Mouse (Mus musculus): ENCODE measurements at regions not wholly inside any gene's neighbourhood (a gene's known extent, or its start where the extent isn't known, plus 50 kb on each side); places are given as distances from the start of the nearest gene placed in this dataset.

GRCm38 (mm10) chr7:83056101-83056935 lies 189.2 kb downstream of the Mex3b start:
- Histone ChIP-seq H3K4me2 (ENCODE audit: low read depth, severe bottlenecking) (no peak overlapping the region), H3K27me3 (ENCODE audit: control insufficient read depth, insufficient read depth, low read length) (no peaks in the 10 kb centered on the region), H3K9ac (ENCODE audit: low read length) (no peak overlapping the region), H3K4me3 (ENCODE audit: low read depth, low read length) (no peak overlapping the region), H3K4me1 (ENCODE audit: control insufficient read depth, insufficient read depth, low read length) (peaks cover 2% of the 10 kb centered on the region; the same call in 1 of the 2 replicates), H3K9me3 (ENCODE audit: control insufficient read depth, low read length) (no peaks in the 10 kb centered on the region), H3K36me3 (ENCODE audit: control insufficient read depth, insufficient read depth, low read length) (no peaks in the 10 kb centered on the region), H3K27ac (replicated peaks; ENCODE audit: low read depth, low read length) (no peak overlapping the region)
- 86% methylated on average over 13 of the region's 13 CpGs for WGBS
- no peak for DNase-seq (ENCODE audit: low spot score)
- ATAC-seq (ENCODE audit: insufficient number of reproducible peaks, low FRiP score, low TSS enrichment, low read depth), result no peak

GRCm38 (mm10) chr7:83060318-83060717 lies 193.2 kb downstream of the Mex3b start:
- WGBS, result 17% methylated on average over 3 of the region's 3 CpGs
- H3K27me3 ChIP-seq (ENCODE audit: control insufficient read depth, insufficient read depth, low read length), result no peaks in the 10 kb centered on the region
- no peak overlapping the region for H3K9ac ChIP-seq (ENCODE audit: low read length)
- H3K4me2 ChIP-seq (ENCODE audit: low read depth, severe bottlenecking), result no peak overlapping the region
- H3K4me1 ChIP-seq (ENCODE audit: control insufficient read depth, insufficient read depth, low read length), result peaks cover 10% of the 10 kb centered on the region; the same call in 1 of the 2 replicates
- peak overlapping the region; percentile 88 for H3K27ac ChIP-seq (replicated peaks; ENCODE audit: low read depth, low read length)
- ATAC-seq (ENCODE audit: insufficient number of reproducible peaks, low FRiP score, low TSS enrichment, low read depth), result 0 out of 2 replicates have a peak, but pooled peaks have one; percentile 20
- H3K4me3 ChIP-seq (ENCODE audit: low read depth, low read length), result no peak overlapping the region
- H3K9me3 ChIP-seq (ENCODE audit: control insufficient read depth, low read length), result no peaks in the 10 kb centered on the region
- no peaks in the 10 kb centered on the region for H3K36me3 ChIP-seq (ENCODE audit: control insufficient read depth, insufficient read depth, low read length)
- no peak for DNase-seq (ENCODE audit: low spot score)

- Histone ChIP-seq H3K4me2 (ENCODE audit: low read depth, severe bottlenecking) (no peak overlapping the region), H3K27me3 (ENCODE audit: control insufficient read depth, insufficient read depth, low read length) (no peaks in the 10 kb centered on the region), H3K4me1 (ENCODE audit: control insufficient read depth, insufficient read depth, low read length) (peaks cover 10% of the 10 kb centered on the region; the same call in 1 of the 2 replicates), H3K9ac (ENCODE audit: low read length) (no peak overlapping the region), H3K9me3 (ENCODE audit: control insufficient read depth, low read length) (no peaks in the 10 kb centered on the region), H3K27ac (replicated peaks; ENCODE audit: low read depth, low read length) (peak overlapping the region; percentile 88), H3K36me3 (ENCODE audit: control insufficient read depth, insufficient read depth, low read length) (no peaks in the 10 kb centered on the region), H3K4me3 (ENCODE audit: low read depth, low read length) (no peak overlapping the region)
- DNase-seq (ENCODE audit: low spot score), result peak; percentile 81
- ATAC-seq (ENCODE audit: insufficient number of reproducible peaks, low FRiP score, low TSS enrichment, low read depth), result peak; percentile 95
- WGBS, result 10% methylated on average over 5 of the region's 5 CpGs
Observed at GRCm38 (mm10) chr7:83060733-83061132, 193.6 kb downstream of the Mex3b start.

- WGBS, result 40% methylated on average over 7 of the region's 7 CpGs
- no peak overlapping the region for H3K4me2 ChIP-seq (ENCODE audit: low read depth, severe bottlenecking)
- H3K9ac ChIP-seq (ENCODE audit: low read length), result no peak overlapping the region
- no peaks in the 10 kb centered on the region for H3K9me3 ChIP-seq (ENCODE audit: control insufficient read depth, low read length)
- ATAC-seq (ENCODE audit: insufficient number of reproducible peaks, low FRiP score, low TSS enrichment, low read depth) (peak; percentile 79), DNase-seq (ENCODE audit: low spot score) (no peak)
- peak overlapping the region; percentile 88 for H3K27ac ChIP-seq (replicated peaks; ENCODE audit: low read depth, low read length)
- peaks cover 10% of the 10 kb centered on the region; the same call in 1 of the 2 replicates for H3K4me1 ChIP-seq (ENCODE audit: control insufficient read depth, insufficient read depth, low read length)
- no peaks in the 10 kb centered on the region for H3K27me3 ChIP-seq (ENCODE audit: control insufficient read depth, insufficient read depth, low read length)
- H3K36me3 ChIP-seq (ENCODE audit: control insufficient read depth, insufficient read depth, low read length), result no peaks in the 10 kb centered on the region
- no peak overlapping the region for H3K4me3 ChIP-seq (ENCODE audit: low read depth, low read length)
Observed at GRCm38 (mm10) chr7:83061197-83061893, 194.2 kb downstream of the Mex3b start.

- no peak for DNase-seq (ENCODE audit: low spot score)
- H3K4me1 ChIP-seq (ENCODE audit: control insufficient read depth, insufficient read depth, low read length), result peaks cover 10% of the 10 kb centered on the region; the same call in 1 of the 2 replicates
- H3K27me3 ChIP-seq (ENCODE audit: control insufficient read depth, insufficient read depth, low read length), result no peaks in the 10 kb centered on the region
- no peaks in the 10 kb centered on the region for H3K36me3 ChIP-seq (ENCODE audit: control insufficient read depth, insufficient read depth, low read length)
- ATAC-seq (ENCODE audit: insufficient number of reproducible peaks, low FRiP score, low TSS enrichment, low read depth), result no peak
- H3K9me3 ChIP-seq (ENCODE audit: control insufficient read depth, low read length), result no peaks in the 10 kb centered on the region
- H3K27ac ChIP-seq (replicated peaks; ENCODE audit: low read depth, low read length), result peak overlapping the region; percentile 88
- H3K4me2 ChIP-seq (ENCODE audit: low read depth, severe bottlenecking), result no peak overlapping the region
- H3K9ac ChIP-seq (ENCODE audit: low read length), result no peak overlapping the region
- 86% methylated on average over 6 of the region's 6 CpGs for WGBS
- H3K4me3 ChIP-seq (ENCODE audit: low read depth, low read length), result no peak overlapping the region
Observed at GRCm38 (mm10) chr7:83061894-83062477, 194.9 kb downstream of the Mex3b start.

GRCm38 (mm10) chr7:83063559-83063958 lies 196.4 kb downstream of the Mex3b start:
- H3K4me2 ChIP-seq (ENCODE audit: low read depth, severe bottlenecking), result no peak overlapping the region
- no peaks in the 10 kb centered on the region for H3K27me3 ChIP-seq (ENCODE audit: control insufficient read depth, insufficient read depth, low read length)
- WGBS, result 94% methylated on average over 3 of the region's 3 CpGs
- H3K27ac ChIP-seq (replicated peaks; ENCODE audit: low read depth, low read length), result no peak overlapping the region
- H3K4me3 ChIP-seq (ENCODE audit: low read depth, low read length), result no peak overlapping the region
- no peak overlapping the region for H3K9ac ChIP-seq (ENCODE audit: low read length)
- no peaks in the 10 kb centered on the region for H3K36me3 ChIP-seq (ENCODE audit: control insufficient read depth, insufficient read depth, low read length)
- DNase-seq (ENCODE audit: low spot score), result no peak
- no peaks in the 10 kb centered on the region for H3K9me3 ChIP-seq (ENCODE audit: control insufficient read depth, low read length)
- peaks cover 10% of the 10 kb centered on the region; the same call in 1 of the 2 replicates for H3K4me1 ChIP-seq (ENCODE audit: control insufficient read depth, insufficient read depth, low read length)
- no peak for ATAC-seq (ENCODE audit: insufficient number of reproducible peaks, low FRiP score, low TSS enrichment, low read depth)

- H3K4me1 ChIP-seq (ENCODE audit: control insufficient read depth, insufficient read depth, low read length), result peaks cover 8% of the 10 kb centered on the region; the same call in 1 of the 2 replicates
- no peaks in the 10 kb centered on the region for H3K9me3 ChIP-seq (ENCODE audit: control insufficient read depth, low read length)
- ATAC-seq (ENCODE audit: insufficient number of reproducible peaks, low FRiP score, low TSS enrichment, low read depth) (no peak), DNase-seq (ENCODE audit: low spot score) (no peak)
- H3K27me3 ChIP-seq (ENCODE audit: control insufficient read depth, insufficient read depth, low read length), result no peaks in the 10 kb centered on the region
- H3K4me2 ChIP-seq (ENCODE audit: low read depth, severe bottlenecking), result no peak overlapping the region
- no peaks in the 10 kb centered on the region for H3K36me3 ChIP-seq (ENCODE audit: control insufficient read depth, insufficient read depth, low read length)
- no peak overlapping the region for H3K4me3 ChIP-seq (ENCODE audit: low read depth, low read length)
- H3K27ac ChIP-seq (replicated peaks; ENCODE audit: low read depth, low read length), result no peak overlapping the region
- H3K9ac ChIP-seq (ENCODE audit: low read length), result no peak overlapping the region
- 86% methylated on average over 3 of the region's 3 CpGs for WGBS
Observed at GRCm38 (mm10) chr7:83065341-83065740, 198.2 kb downstream of the Mex3b start.

- no peaks in the 10 kb centered on the region for H3K27me3 ChIP-seq (ENCODE audit: control insufficient read depth, insufficient read depth, low read length)
- no peak overlapping the region for H3K9ac ChIP-seq (ENCODE audit: low read length)
- H3K36me3 ChIP-seq (ENCODE audit: control insufficient read depth, insufficient read depth, low read length), result no peaks in the 10 kb centered on the region
- no peak overlapping the region for H3K27ac ChIP-seq (replicated peaks; ENCODE audit: low read depth, low read length)
- 87% methylated on average over 15 of the region's 15 CpGs for WGBS
- H3K9me3 ChIP-seq (ENCODE audit: control insufficient read depth, low read length), result no peaks in the 10 kb centered on the region
- no peak for DNase-seq (ENCODE audit: low spot score)
- H3K4me2 ChIP-seq (ENCODE audit: low read depth, severe bottlenecking), result no peak overlapping the region
- no peak for ATAC-seq (ENCODE audit: insufficient number of reproducible peaks, low FRiP score, low TSS enrichment, low read depth)
- no peak overlapping the region for H3K4me3 ChIP-seq (ENCODE audit: low read depth, low read length)
- H3K4me1 ChIP-seq (ENCODE audit: control insufficient read depth, insufficient read depth, low read length), result 0 out of 2 replicates have a peak, but pooled peaks cover 3% of the 10 kb centered on the region
Observed at GRCm38 (mm10) chr7:83074399-83074970, 207.4 kb downstream of the Mex3b start.
